Mouse (Mus musculus) forebrain, embryonic 10.5 days (tissue): ENCODE measurements around the gene Urb1. TPM values are rescaled to one million over a fixed set of nuclear protein-coding genes. Genes with fewer than 3 reads are reported as not detected.

Experiments
- DNase-seq: peaks from one replicate; pipeline ENCODE4 v3.0.0-alpha.2; 2017; ENCODE audit warnings: low spot score; ENCODE audit errors: extremely low spot score
- H3K27ac ChIP-seq: fragments of 300-500 bp; sonication (generic); 2 replicates; pipeline ENCODE4 v1.5.1; 2016; ENCODE audit warnings: mild to moderate bottlenecking
- H3K27me3 ChIP-seq: fragments of 300-500 bp; sonication (generic); 2 replicates; pipeline ENCODE4 v1.6.1; 2016; ENCODE audit warnings: mild to moderate bottlenecking; ENCODE audit not compliant: poor library complexity, severe bottlenecking
- H3K36me3 ChIP-seq: fragments of 300-500 bp; sonication (generic); replicated peaks from 2 replicates; pipeline ENCODE4 v1.6.1; 2016; ENCODE audit warnings: mild to moderate bottlenecking, moderate library complexity
- H3K4me1 ChIP-seq: fragments of 300-500 bp; sonication (generic); 2 replicates; pipeline ENCODE4 v1.6.1; 2016
- H3K4me3 ChIP-seq: fragments of 300-500 bp; sonication (generic); 2 replicates; pipeline ENCODE4 v1.5.1; 2016; ENCODE audit warnings: mild to moderate bottlenecking, moderate library complexity
- H3K9me3 ChIP-seq: fragments of 300-500 bp; sonication (generic); 2 replicates; pipeline ENCODE4 v1.6.1; 2016; ENCODE audit warnings: mild to moderate bottlenecking, moderate library complexity
- WGBS: fragments of 180-500 bp; shearing (Covaris S2); methylation state at CpG from one replicate; pipeline ENCODE4 v1.1.7; 2016; 5-methylcytosine and 5-hydroxymethylcytosine counted together
- polyA plus RNA-seq: library from polyadenylated mRNA; unstranded; fragments of >200 nt; fragmentation: Nextera tagmentation; extraction: Ambion mirVana; gene quantifications from 2 replicates; pipeline ENCODE4 v1.2.1, GENCODE M21; 2016

Urb1 gene
- 13.4 and 13.8 TPM in 2 replicates for polyA plus RNA-seq

- peak within 1 kb of the TSS; percentile 90 for H3K4me3 ChIP-seq
- no peaks in the 10 kb centered on the region for H3K9me3 ChIP-seq
- under 1% methylated on average over 47 of the region's 47 CpGs for WGBS
- DNase-seq: peak; percentile 100
- peak within 1 kb of the TSS; percentile 79 for H3K27ac ChIP-seq
- peaks cover 26% of the 10 kb centered on the region for H3K4me1 ChIP-seq
- H3K27me3 ChIP-seq: no peaks in the 10 kb centered on the region
- peaks cover 10% of the 10 kb centered on the region for H3K36me3 ChIP-seq
Measured at GRCm38 (mm10) chr16:90809975-90810715, at the start of gene Urb1. TSS of gene Urb1 (minus strand) at chr16:90810413.

- DNase-seq: no peak
- no peak overlapping the region for H3K27ac ChIP-seq
- no peaks in the 10 kb centered on the region for H3K36me3 ChIP-seq
- H3K27me3 ChIP-seq: no peaks in the 10 kb centered on the region
- H3K9me3 ChIP-seq: no peaks in the 10 kb centered on the region
- no peak overlapping the region for H3K4me3 ChIP-seq
- H3K4me1 ChIP-seq: peaks cover 11% of the 10 kb centered on the region
- WGBS: 86% methylated on average over 4 of the region's 4 CpGs
Measured at GRCm38 (mm10) chr16:90858206-90858605, 48.0 kb upstream of the Urb1 start.

GRCm38 (mm10) chr16:90856552-90857200 lies 46.5 kb upstream of the Urb1 start:
- H3K27me3 ChIP-seq: no peaks in the 10 kb centered on the region
- DNase-seq: no peak
- no peaks in the 10 kb centered on the region for H3K9me3 ChIP-seq
- no peak overlapping the region for H3K4me3 ChIP-seq
- 90% methylated on average over 6 of the region's 6 CpGs for WGBS
- no peaks in the 10 kb centered on the region for H3K36me3 ChIP-seq
- no peak overlapping the region for H3K27ac ChIP-seq
- peaks cover 22% of the 10 kb centered on the region for H3K4me1 ChIP-seq

- 42% methylated on average over 11 of the region's 11 CpGs for WGBS
- peaks cover 62% of the 10 kb centered on the region for H3K4me1 ChIP-seq
Measured at GRCm38 (mm10) chr16:90851621-90852334, 41.6 kb upstream of the Urb1 start.

GRCm38 (mm10) chr16:90850881-90851280 lies 40.7 kb upstream of the Urb1 start:
- H3K4me1 ChIP-seq: peaks cover 64% of the 10 kb centered on the region
- no peaks in the 10 kb centered on the region for H3K27me3 ChIP-seq
- 69% methylated on average over 7 of the region's 7 CpGs for WGBS
- no peaks in the 10 kb centered on the region for H3K36me3 ChIP-seq
- H3K9me3 ChIP-seq: no peaks in the 10 kb centered on the region
- no peak overlapping the region for H3K4me3 ChIP-seq
- no peak for DNase-seq
- H3K27ac ChIP-seq: peak overlapping the region; percentile 45; the same call in 1 of the 2 replicates

More at GRCm38 (mm10) chr16:90851621-90852334, 41.6 kb upstream of the Urb1 start:
- Histone ChIP-seq H3K36me3 (no peaks in the 10 kb centered on the region), H3K4me3 (no peak overlapping the region), H3K27ac (peak overlapping the region; percentile 51; the same call in 1 of the 2 replicates), H3K27me3 (no peaks in the 10 kb centered on the region), H3K9me3 (no peaks in the 10 kb centered on the region)
- no peak for DNase-seq

- WGBS: 55% methylated on average over 12 of the region's 12 CpGs
- H3K4me3 ChIP-seq: no peak overlapping the region
- no peaks in the 10 kb centered on the region for H3K9me3 ChIP-seq
- peak; percentile 42 for DNase-seq
- H3K27ac ChIP-seq: peak overlapping the region; percentile 48; the same call in 1 of the 2 replicates
- no peaks in the 10 kb centered on the region for H3K27me3 ChIP-seq
- peaks cover 69% of the 10 kb centered on the region for H3K4me1 ChIP-seq
- no peaks in the 10 kb centered on the region for H3K36me3 ChIP-seq
Measured at GRCm38 (mm10) chr16:90849262-90849661, 39.0 kb upstream of the Urb1 start.

- H3K4me3 ChIP-seq: no peak overlapping the region
- H3K27me3 ChIP-seq: 0 out of 2 replicates have a peak, but pooled peaks cover under 1% of the 10 kb centered on the region
- no peak for DNase-seq
- H3K27ac ChIP-seq: peak overlapping the region; percentile 48; the same call in 1 of the 2 replicates
- WGBS: 90% methylated on average over 7 of the region's 7 CpGs
- no peaks in the 10 kb centered on the region for H3K36me3 ChIP-seq
- no peaks in the 10 kb centered on the region for H3K9me3 ChIP-seq
- H3K4me1 ChIP-seq: peaks cover 67% of the 10 kb centered on the region
Measured at GRCm38 (mm10) chr16:90848697-90849096, 38.5 kb upstream of the Urb1 start.

GRCm38 (mm10) chr16:90845591-90845990 lies 35.4 kb upstream of the Urb1 start:
- H3K4me1 ChIP-seq: peaks cover 76% of the 10 kb centered on the region
- no peaks in the 10 kb centered on the region for H3K36me3 ChIP-seq
- no peak overlapping the region for H3K27ac ChIP-seq
- no peaks in the 10 kb centered on the region for H3K9me3 ChIP-seq
- DNase-seq: no peak
- 0 out of 2 replicates have a peak, but pooled peaks cover 6% of the 10 kb centered on the region for H3K27me3 ChIP-seq
- 93% methylated on average over 13 of the region's 13 CpGs for WGBS
- no peak overlapping the region for H3K4me3 ChIP-seq

GRCm38 (mm10) chr16:90845038-90845437 lies 34.8 kb upstream of the Urb1 start:
- Histone ChIP-seq H3K27ac (peak overlapping the region; percentile 35; the same call in 1 of the 2 replicates), H3K4me1 (peaks cover 71% of the 10 kb centered on the region)

GRCm38 (mm10) chr16:90842164-90842563 lies 32.0 kb upstream of the Urb1 start:
- Histone ChIP-seq H3K36me3 (no peaks in the 10 kb centered on the region), H3K4me3 (no peak overlapping the region), H3K9me3 (no peaks in the 10 kb centered on the region), H3K27ac (no peak overlapping the region), H3K4me1 (peaks cover 46% of the 10 kb centered on the region), H3K27me3 (peaks cover 12% of the 10 kb centered on the region)
- no peak for DNase-seq
- 55% methylated on average over 9 of the region's 9 CpGs for WGBS

More at GRCm38 (mm10) chr16:90845038-90845437, 34.8 kb upstream of the Urb1 start:
- Histone ChIP-seq H3K27me3 (0 out of 2 replicates have a peak, but pooled peaks cover 6% of the 10 kb centered on the region), H3K9me3 (no peaks in the 10 kb centered on the region), H3K4me3 (no peak overlapping the region), H3K36me3 (no peaks in the 10 kb centered on the region)
- DNase-seq: no peak
- WGBS: 90% methylated on average over 6 of the region's 6 CpGs

GRCm38 (mm10) chr16:90837431-90837830 lies 27.2 kb upstream of the Urb1 start:
- no peak overlapping the region for H3K27ac ChIP-seq
- no peak for DNase-seq
- H3K4me1 ChIP-seq: peaks cover 35% of the 10 kb centered on the region
- peaks cover 35% of the 10 kb centered on the region for H3K27me3 ChIP-seq
- 85% methylated on average over 8 of the region's 8 CpGs for WGBS
- no peaks in the 10 kb centered on the region for H3K9me3 ChIP-seq
- no peaks in the 10 kb centered on the region for H3K36me3 ChIP-seq
- no peak overlapping the region for H3K4me3 ChIP-seq

- Histone ChIP-seq H3K4me3 (no peak overlapping the region), H3K9me3 (no peaks in the 10 kb centered on the region), H3K27ac (no peak overlapping the region), H3K27me3 (peaks cover 75% of the 10 kb centered on the region), H3K4me1 (peaks cover 47% of the 10 kb centered on the region), H3K36me3 (no peaks in the 10 kb centered on the region)
- 28% methylated on average over 9 of the region's 9 CpGs for WGBS
- no peak for DNase-seq
Measured at GRCm38 (mm10) chr16:90833041-90833791, 23.0 kb upstream of the Urb1 start.
